Mouse (Mus musculus): ENCODE data around the gene Ugt2b34. TPM values are rescaled to one million over a fixed set of nuclear protein-coding genes. Genes with fewer than 3 reads are reported as not detected.

Gene Ugt2b34
- total RNA-seq, 2 experiments from 2014 or later, result not detected

Other genes starting within 250 kb of the Ugt2b34 start
- gene Tmprss11b, start 230.6 kb downstream of the Ugt2b34 start, total RNA-seq (2021), result not detected
- gene Tmprss11e, start 161.1 kb downstream of the Ugt2b34 start, total RNA-seq (2021), result not detected
- 10 to 100 TPM; 58.4 to 59.5 TPM for gene Ythdc1, start 102.7 kb downstream of the Ugt2b34 start, total RNA-seq (2021)
- not detected for gene Ugt2b1, start 19.6 kb upstream of the Ugt2b34 start, total RNA-seq (2021)
- not detected for gene Ugt2b35, start 93.9 kb upstream of the Ugt2b34 start, total RNA-seq (2021)
- not detected for gene Ugt2b36, start 185.6 kb upstream of the Ugt2b34 start, total RNA-seq (2021)
- gene Ugt2b5, start 233.4 kb upstream of the Ugt2b34 start, total RNA-seq (2021), result not detected

All from left cerebral cortex, postnatal 25 days (tissue).